Mouse (Mus musculus): ENCODE measurements at regions not wholly inside any gene's neighbourhood (a gene's known extent, or its start where the extent isn't known, plus 50 kb on each side); places are given as distances from the start of the nearest gene placed in this dataset.
A peak's percentile ranks its signal among the peaks of the same experiment; 100 is the strongest.

DNA sequence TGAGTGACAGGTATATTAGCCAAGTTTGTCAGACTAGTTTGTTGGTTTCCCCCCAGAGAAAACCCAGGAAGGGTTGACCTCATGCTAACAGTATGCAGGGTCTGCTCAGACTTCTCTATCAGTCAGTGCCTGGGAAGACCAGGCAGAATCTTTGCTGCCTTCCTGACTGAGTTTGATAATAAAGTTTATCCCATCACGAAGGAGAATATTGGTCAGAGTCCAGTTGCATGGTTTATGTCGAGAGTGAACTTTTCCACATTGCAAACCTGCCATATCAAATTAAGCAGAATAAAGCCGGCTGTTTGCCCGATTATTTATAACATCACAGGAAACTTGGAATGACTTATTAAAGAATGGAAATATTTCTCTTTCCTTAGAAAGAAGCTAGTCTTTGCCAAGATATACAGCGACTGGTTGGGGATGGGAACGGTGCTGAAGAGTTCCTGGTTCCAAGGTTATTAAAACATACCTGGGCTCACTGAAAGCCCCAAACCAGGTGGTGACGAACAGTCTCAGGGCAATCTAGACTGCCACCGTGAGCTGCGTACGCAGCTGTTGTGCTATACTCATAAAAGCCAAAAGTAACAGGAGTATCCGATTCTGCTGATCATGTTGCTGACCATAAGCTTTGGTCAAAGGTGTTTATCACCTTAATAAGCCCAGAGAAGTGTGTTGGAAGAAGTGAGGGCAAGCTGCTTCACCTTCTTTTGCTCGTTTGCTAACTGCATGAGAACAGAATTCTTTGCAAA lies 1536.7 kb upstream of the Flrt2 start:
- no peak for DNase-seq

DNA sequence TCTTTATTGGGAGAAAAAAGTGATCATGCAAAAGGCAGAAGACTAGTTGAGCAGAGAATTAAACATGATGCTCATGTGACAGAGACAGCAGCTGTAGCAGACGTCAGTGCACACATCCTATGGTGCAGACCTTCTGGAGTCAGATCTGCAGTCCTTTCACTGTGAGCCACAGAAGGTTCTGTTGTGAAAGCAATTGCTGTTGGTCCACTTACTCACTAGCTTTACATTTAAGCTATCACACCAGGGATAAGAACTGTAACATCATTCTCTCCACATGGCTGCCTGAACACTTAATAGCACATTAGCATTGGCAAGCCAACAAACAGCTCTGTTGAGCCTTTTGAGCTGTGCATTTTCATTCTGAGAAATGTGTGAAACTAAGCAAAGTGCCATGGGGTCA lies 1509.7 kb upstream of the Flrt2 start:
- no peak for DNase-seq

DNA sequence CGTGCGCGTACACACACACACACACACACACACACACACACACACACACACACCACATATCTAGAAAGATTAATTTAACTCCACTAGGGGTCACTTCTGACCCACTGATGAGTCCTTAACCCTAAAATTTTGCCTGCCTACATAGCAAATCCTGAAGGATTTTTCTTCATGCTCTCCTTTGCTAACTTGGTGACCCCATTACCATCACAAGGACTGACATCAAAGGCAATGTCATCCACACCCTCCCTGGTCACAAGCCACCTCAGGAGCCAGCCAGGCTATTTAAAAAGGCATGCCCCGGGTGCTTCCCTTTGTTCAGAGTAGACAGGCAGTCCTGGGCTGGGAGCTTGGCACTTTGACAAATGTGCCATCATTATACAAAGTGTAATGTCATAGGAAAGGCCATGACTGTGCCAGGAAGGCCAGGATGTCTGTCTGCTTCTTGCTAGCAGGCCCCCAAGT lies 1501.4 kb upstream of the Flrt2 start:
- peak; percentile 57 for DNase-seq

GRCm38 (mm10) chr12:94217906-94218305 lies 1474.1 kb upstream of the Flrt2 start:
- DNase-seq = no peak

DNA sequence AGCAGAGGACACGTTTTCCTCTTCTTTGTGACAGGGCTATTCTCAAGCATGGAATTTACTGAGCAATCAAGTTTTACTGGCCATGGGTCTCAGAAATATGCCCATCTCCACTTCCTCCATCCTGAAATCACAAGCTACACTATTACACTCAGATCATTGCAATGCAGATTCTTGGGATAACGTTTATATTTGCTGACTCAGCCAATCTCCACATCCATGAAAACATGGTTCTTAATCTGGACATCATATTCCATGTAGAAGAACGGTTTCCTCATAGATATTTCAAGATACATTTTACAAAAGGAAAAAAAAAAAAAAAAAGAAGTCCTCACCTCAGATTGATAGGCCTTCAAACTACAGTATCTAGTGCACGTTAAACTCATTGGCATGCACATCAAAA lies 1462.1 kb upstream of the Flrt2 start:
- no peak for DNase-seq

DNA sequence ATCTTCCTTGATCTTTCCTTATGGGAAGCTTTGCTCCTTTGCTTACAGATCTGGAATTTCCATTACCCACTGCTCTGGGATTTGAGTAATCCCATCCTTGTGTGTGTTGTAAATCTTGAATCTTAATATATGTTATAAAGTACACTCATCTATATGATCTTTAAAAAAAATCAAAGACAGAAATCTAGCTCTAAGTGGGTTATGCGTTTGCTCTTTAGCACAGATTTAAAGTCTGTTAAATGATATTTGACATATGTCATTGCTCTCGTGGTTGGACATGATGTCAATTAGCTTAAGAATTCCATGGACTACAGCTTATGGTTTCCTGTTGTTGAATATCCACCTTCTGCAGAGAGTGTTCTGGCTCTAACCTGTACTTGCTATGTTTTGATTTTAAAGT lies 1446.7 kb upstream of the Flrt2 start:
- DNase-seq = no peak

GRCm38 (mm10) chr12:94247362-94247761 lies 1444.7 kb upstream of the Flrt2 start:
- no peak for DNase-seq

GRCm38 (mm10) chr12:94252957-94253633 lies 1438.9 kb upstream of the Flrt2 start:
- DNase-seq = no peak

DNA sequence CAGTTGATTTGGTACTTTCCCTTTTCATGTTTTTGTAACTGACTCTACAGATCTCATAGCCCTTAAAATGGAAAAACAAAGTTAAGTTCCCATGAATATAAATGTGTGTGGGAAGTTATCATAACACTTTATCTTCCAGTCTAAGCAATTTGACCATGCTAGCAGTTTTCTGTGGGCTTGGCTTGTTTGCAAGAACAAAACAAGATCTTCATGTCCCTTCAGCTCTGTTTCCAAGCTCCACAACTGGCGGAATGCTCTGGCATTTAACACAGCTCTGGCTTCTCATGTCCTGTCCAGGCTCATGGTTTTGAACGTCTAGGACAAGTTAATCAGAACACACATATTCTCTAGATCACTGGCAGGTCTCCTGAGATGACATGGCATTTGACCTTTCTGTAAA lies 1411.1 kb upstream of the Flrt2 start:
- peak; percentile 1 for DNase-seq

DNA sequence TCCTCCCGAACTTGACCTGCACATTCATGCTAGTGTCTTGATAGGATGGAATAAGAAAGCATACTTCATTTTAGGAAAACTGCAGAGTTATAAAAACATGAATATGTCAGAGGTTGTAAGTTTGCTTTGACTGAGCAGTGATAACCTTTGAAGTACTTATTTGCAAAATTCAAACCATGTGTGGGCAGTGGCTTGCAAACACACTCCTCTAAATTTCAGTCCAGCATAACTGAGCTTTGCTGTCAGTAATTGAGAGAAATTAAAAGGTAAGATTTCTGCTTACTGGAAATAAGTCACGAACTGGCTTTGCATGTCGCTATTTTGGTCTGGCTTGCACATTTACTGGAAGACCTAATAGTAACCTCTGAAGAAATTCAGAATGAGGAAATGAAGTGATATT lies 1409.1 kb upstream of the Flrt2 start:
- no peak for DNase-seq

DNA sequence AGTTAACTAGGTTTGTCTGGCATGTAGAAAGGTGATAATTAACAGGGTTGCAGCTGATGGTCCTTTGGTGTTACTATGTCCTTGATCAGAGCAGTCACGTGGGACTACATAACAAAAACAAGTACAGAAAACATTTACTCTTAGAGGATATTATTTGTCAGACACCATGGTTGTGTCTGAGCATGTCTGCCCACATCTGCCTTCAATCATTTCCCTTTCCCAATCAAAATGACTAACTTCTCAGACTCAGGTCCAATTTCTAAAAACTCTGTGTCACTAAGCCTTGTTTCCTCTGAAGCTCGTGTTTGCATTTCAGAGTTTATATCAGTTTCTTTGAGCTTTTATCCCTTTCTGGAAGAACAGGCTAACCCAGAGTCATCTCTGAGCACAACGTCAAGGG lies 1408.5 kb upstream of the Flrt2 start:
- no peak for DNase-seq

DNA sequence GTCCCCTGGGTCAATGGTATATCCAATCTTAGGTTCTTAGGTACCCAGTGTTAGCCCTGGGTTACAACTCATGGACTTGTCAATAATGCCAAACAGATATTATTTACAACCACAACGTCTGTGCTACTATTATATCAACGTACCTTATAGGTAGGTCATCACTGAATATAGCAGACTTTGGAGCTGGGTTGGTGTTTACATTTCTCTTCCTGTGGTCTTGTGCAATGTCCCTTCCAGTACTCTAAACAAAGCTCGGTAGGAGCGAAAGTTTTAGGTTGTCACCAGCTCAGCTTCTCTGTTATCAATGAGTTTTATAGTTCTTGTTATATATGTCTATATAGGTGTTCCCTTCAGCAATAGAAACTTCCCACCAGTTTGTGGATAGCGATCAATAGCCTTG lies 1394.2 kb upstream of the Flrt2 start:
- DNase-seq = no peak

DNA sequence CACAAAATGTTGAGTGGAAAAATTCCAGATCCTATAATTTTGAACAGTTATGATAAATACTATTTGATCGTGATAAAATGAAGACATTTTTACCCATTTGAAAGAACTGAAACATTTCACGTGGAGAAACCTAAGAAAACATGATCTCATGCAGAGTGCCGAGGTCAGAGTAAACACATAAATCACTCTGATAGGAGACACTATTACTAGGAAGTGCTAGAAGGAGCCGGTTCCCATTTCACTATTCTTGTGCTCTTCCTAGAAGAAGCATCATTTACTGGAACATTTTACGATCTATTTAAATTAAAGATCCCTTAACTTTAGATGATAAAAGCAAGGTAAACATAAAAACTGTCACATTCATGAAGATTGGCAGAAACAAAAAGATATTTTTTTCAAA lies 1359.7 kb upstream of the Flrt2 start:
- DNase-seq = no peak

GRCm38 (mm10) chr12:94334671-94335070 lies 1357.4 kb upstream of the Flrt2 start:
- DNase-seq = no peak

- DNase-seq = no peak
Measured at GRCm38 (mm10) chr12:94349623-94350156, 1342.3 kb upstream of the Flrt2 start.

GRCm38 (mm10) chr12:94364269-94364668 lies 1327.8 kb upstream of the Flrt2 start:
- DNase-seq = no peak

DNA sequence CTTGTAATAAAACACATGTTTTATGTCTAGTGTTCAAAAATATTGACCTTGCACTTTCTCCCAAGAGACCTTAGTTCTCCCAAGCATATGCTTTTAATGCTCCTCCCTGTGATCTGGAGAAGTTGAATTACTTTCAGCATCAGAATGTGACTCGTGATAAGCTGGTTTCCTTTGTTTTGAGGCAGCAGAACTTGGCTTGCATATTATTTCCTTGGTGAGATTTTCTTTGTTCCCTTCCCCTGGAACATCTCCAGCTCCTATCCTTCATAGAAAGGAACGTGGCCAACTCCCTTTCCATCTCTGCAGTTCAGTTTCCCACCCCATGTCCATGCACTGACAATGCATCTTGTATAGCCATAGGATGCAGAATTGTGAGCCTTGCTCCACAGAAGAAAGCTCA lies 1292.0 kb upstream of the Flrt2 start:
- DNase-seq = no peak

DNA sequence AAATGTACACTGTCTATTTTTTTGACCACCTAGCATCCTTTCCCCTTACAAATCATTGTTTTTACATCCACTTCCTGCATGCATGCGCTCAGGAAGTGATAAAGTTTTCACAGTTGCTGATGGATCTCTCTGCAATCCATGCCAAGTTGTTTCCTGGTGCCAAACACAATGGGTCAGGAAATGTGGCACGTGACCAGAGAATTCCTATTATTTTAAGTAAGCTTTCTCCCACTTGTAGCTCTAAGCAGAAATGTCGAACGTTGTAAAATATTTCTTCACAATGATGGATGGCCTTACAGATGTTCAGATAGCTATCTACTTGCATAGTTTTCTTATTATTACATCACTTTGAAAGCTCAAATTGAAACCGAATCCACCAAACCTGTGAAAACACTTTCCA lies 1271.1 kb upstream of the Flrt2 start:
- peak; percentile 64 for DNase-seq

DNA sequence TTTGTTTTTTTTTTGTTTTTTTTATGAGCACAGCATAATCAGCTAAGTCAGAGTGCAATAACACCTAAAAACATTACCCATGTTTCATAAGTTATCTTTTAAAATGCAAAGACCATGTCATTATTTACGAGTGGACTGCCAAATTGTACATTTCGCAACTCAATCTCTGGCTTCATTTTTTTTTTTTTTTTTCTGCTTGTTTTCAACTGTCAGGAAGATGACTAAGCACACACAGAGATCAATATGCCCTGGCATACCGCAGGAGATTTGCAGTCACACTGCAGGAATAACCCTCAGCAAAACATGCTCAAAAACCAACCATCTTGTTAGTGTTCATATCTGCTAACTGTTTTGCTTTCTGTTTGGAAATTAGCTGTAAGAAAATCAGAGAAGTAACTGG lies 1270.3 kb upstream of the Flrt2 start:
- DNase-seq = no peak

GRCm38 (mm10) chr12:94424340-94424981 lies 1267.6 kb upstream of the Flrt2 start:
- peak; percentile 11 for DNase-seq

- DNase-seq = no peak
Measured at GRCm38 (mm10) chr12:94449517-94449916, 1242.5 kb upstream of the Flrt2 start.

GRCm38 (mm10) chr12:94468027-94468426 lies 1224.0 kb upstream of the Flrt2 start:
- DNase-seq = no peak

DNA sequence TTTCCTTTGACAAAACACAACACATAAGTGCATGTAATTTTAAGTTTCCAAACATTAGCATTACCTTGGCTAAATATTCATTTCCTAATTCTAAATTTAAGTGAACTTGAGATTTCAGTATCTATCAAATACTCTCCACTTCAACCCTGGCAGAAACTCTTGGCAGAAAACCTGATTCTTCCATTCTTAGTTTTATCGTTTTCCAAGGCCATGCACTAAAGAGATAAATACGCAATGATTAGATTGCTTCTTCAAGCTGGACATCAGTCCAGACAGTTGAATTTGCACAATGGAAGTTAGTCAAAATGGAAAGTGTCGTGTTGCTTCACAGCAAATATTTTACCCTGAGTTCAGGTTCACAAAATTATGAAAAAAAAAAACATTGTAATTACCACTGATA lies 1223.4 kb upstream of the Flrt2 start:
- DNase-seq = no peak

DNA sequence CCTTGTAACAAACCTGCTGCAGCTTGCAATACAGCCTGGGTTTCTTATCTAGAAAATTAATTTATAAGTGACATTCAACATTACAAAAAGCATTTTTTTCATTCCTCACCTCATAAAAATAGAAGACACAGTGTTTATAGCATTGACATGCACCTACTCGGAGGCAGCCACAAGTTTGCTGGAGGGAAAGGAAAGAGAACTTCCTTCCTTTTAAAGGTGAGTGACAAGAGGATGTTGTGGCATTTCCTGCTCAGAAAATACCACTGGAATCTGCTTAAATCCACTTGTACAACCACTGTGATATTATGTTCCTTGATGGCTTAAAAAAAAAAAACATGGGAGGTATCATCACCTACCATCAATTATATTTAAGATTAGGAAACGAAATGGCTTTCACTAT lies 1222.2 kb upstream of the Flrt2 start:
- DNase-seq = no peak

Data from kidney, adult 9 months (tissue).